ENCODE assay signal across 7 mouse cellular contexts in genomic region chr13:119691958-119692357, GRCm38 (mm10). TPM values are rescaled to one million over a fixed set of nuclear protein-coding genes. Genes with fewer than 3 reads are reported as not detected.
DNase-seq lines count a peak whose midpoint lies in the region; ATAC-seq and TF ChIP-seq lines count a peak whose summit lies in the region.
"Not testable (repeated sequence)": the region's sequence is repeated elsewhere in the genome, so short reads cannot be mapped to it uniquely, and the experiment has no call there.

No protein-coding gene starts in this region.

- H3K4me2 ChIP-seq in embryonic facial prominence, embryonic 12.5 days (replicated peaks) = peak overlapping the region; percentile 69
- peak overlapping the region; percentile 79 for H3K4me2 ChIP-seq in forebrain, embryonic 16.5 days (ENCODE audit: low read length)
- peak overlapping the region; percentile 71 for H3K4me2 ChIP-seq in hindbrain, embryonic 11.5 days (replicated peaks; ENCODE audit: low read depth, low read length)
- H3K4me2 ChIP-seq in kidney, embryonic 14.5 days (replicated peaks; ENCODE audit: low read depth, low read length) = peak overlapping the region; percentile 75
- peak overlapping the region; percentile 91 for H3K4me2 ChIP-seq in neural tube, embryonic 13.5 days

- peak overlapping the region; percentile 93; the same call in 1 of the 2 replicates for H3K9ac ChIP-seq in embryonic facial prominence, embryonic 12.5 days
- peak overlapping the region; percentile 99; the same call in 1 of the 2 replicates for H3K9ac ChIP-seq in forebrain, embryonic 16.5 days (replicated peaks; ENCODE audit: low read depth, low read length)
- not testable (repeated sequence) for H3K9ac ChIP-seq in hindbrain, embryonic 11.5 days (ENCODE audit: low read depth, low read length); liver, adult 2 months (ENCODE audit: low read depth, low read length)
- peak overlapping the region; percentile 75; the same call in 1 of the 2 replicates for H3K9ac ChIP-seq in kidney, embryonic 14.5 days (ENCODE audit: low read depth, low read length)
- peak overlapping the region; percentile 98; the same call in 1 of the 2 replicates for H3K9ac ChIP-seq in neural tube, embryonic 13.5 days

- peak overlapping the region; percentile 93 for H3K4me3 ChIP-seq in embryonic facial prominence, embryonic 12.5 days
- peak overlapping the region; percentile 100 for H3K4me3 ChIP-seq in forebrain, embryonic 16.5 days (replicated peaks; ENCODE audit: low read length)
- peak overlapping the region; percentile 93 for H3K4me3 ChIP-seq in hindbrain, embryonic 11.5 days (ENCODE audit: low read depth, low read length)
- peak overlapping the region; percentile 79 for H3K4me3 ChIP-seq in kidney, embryonic 14.5 days (ENCODE audit: low read length)
- peak overlapping the region; percentile 89; the same call in 1 of the 2 replicates for H3K4me3 ChIP-seq in liver, adult 2 months (ENCODE audit: insufficient read depth, low read depth, low read length)
- H3K4me3 ChIP-seq in megakaryocyte, embryonic 14.5 days (replicated peaks) = peak overlapping the region; percentile 99
- peak overlapping the region; percentile 96 for H3K4me3 ChIP-seq in neural tube, embryonic 13.5 days

- not testable (repeated sequence) for DNase-seq in hindbrain, embryonic 11.5 days (ENCODE audit: low spot score); liver, adult 2 months (ENCODE audit: extremely low read depth, low read depth, low spot score)

- 72% methylated on average over 3 of the region's 3 CpGs for WGBS in embryonic facial prominence, embryonic 12.5 days
- 47% methylated on average over 3 of the region's 3 CpGs for WGBS in forebrain, embryonic 16.5 days
- WGBS in hindbrain, embryonic 11.5 days = 75% methylated on average over 3 of the region's 3 CpGs
- WGBS in kidney, embryonic 14.5 days = 67% methylated on average over 3 of the region's 3 CpGs
- WGBS in liver, adult 2 months = 46% methylated on average over 3 of the region's 3 CpGs
- 68% methylated on average over 3 of the region's 3 CpGs for WGBS in neural tube, embryonic 13.5 days

- H3K79me2 ChIP-seq in liver, adult 2 months (ENCODE audit: control insufficient read depth, insufficient read depth, low read length) = peaks cover 19% of the 10 kb centered on the region; the same call in 1 of the 2 replicates

- not testable (repeated sequence) for TF ChIP-seq CTCF in liver, adult 2 months (IDR thresholded peaks at IDR 0.05; ENCODE audit: low read depth, low read length)

- H3K36me3 ChIP-seq in embryonic facial prominence, embryonic 12.5 days; forebrain, embryonic 16.5 days (ENCODE audit: control insufficient read depth, insufficient read depth); hindbrain, embryonic 11.5 days (ENCODE audit: control insufficient read depth, insufficient read depth, low read length); kidney, embryonic 14.5 days (ENCODE audit: control insufficient read depth, insufficient read depth, low read length); liver, adult 2 months (ENCODE audit: control insufficient read depth, insufficient read depth, low read length); neural tube, embryonic 13.5 days: not testable (repeated sequence)
- peaks cover 43% of the 10 kb centered on the region for H3K36me3 ChIP-seq in megakaryocyte, embryonic 14.5 days (replicated peaks; ENCODE audit: low read length)

- TF ChIP-seq POLR2A in liver, adult 2 months (IDR thresholded peaks at IDR 0.05; ENCODE audit: extremely low read depth, insufficient read depth, low read length) = not testable (repeated sequence)

- not testable (repeated sequence) for H3K27me3 ChIP-seq in embryonic facial prominence, embryonic 12.5 days; forebrain, embryonic 16.5 days (replicated peaks; ENCODE audit: control insufficient read depth, insufficient read depth, low read length); hindbrain, embryonic 11.5 days (ENCODE audit: control insufficient read depth, insufficient read depth, low read length); kidney, embryonic 14.5 days (ENCODE audit: control insufficient read depth, insufficient read depth, low read length); liver, adult 2 months (ENCODE audit: control insufficient read depth, insufficient read depth, low read length); megakaryocyte, embryonic 14.5 days (replicated peaks); neural tube, embryonic 13.5 days

- H3K4me1 ChIP-seq in embryonic facial prominence, embryonic 12.5 days = peaks cover 32% of the 10 kb centered on the region
- peaks cover 48% of the 10 kb centered on the region for H3K4me1 ChIP-seq in forebrain, embryonic 16.5 days (replicated peaks; ENCODE audit: control insufficient read depth, insufficient read depth, low read length)
- H3K4me1 ChIP-seq in hindbrain, embryonic 11.5 days (replicated peaks; ENCODE audit: control insufficient read depth, insufficient read depth, low read length); kidney, embryonic 14.5 days (ENCODE audit: control insufficient read depth, insufficient read depth, low read length): not testable (repeated sequence)
- H3K4me1 ChIP-seq in liver, adult 2 months (ENCODE audit: control insufficient read depth, insufficient read depth, low read length) = peaks cover 19% of the 10 kb centered on the region
- peaks cover 66% of the 10 kb centered on the region for H3K4me1 ChIP-seq in megakaryocyte, embryonic 14.5 days
- H3K4me1 ChIP-seq in neural tube, embryonic 13.5 days (replicated peaks) = peaks cover 70% of the 10 kb centered on the region

- H3K27ac ChIP-seq in embryonic facial prominence, embryonic 12.5 days; forebrain, embryonic 16.5 days (ENCODE audit: low read length); hindbrain, embryonic 11.5 days (ENCODE audit: low read depth, low read length); kidney, embryonic 14.5 days (ENCODE audit: low read depth, low read length); liver, adult 2 months (replicated peaks; ENCODE audit: insufficient read depth, low read depth, low read length); neural tube, embryonic 13.5 days (replicated peaks): not testable (repeated sequence)

- not testable (repeated sequence) for ATAC-seq in embryonic facial prominence, embryonic 12.5 days (ENCODE audit: insufficient number of reproducible peaks, insufficient read depth, low FRiP score, low TSS enrichment); forebrain, embryonic 16.5 days; hindbrain, embryonic 11.5 days (ENCODE audit: low FRiP score); kidney, embryonic 14.5 days (ENCODE audit: low FRiP score, low TSS enrichment); neural tube, embryonic 13.5 days (ENCODE audit: low read depth)

- not testable (repeated sequence) for H3K9me3 ChIP-seq in embryonic facial prominence, embryonic 12.5 days; forebrain, embryonic 16.5 days (ENCODE audit: control insufficient read depth, low read length); hindbrain, embryonic 11.5 days (ENCODE audit: control insufficient read depth, low read length); kidney, embryonic 14.5 days (ENCODE audit: control insufficient read depth, low read length); megakaryocyte, embryonic 14.5 days; neural tube, embryonic 13.5 days

RNA-seq across cellular contexts. Expression of gene Hmgcs1, which starts 1.8 kb away (rescaled TPM):
- 197 and 223 TPM in 2 replicates for polyA plus RNA-seq in embryonic facial prominence, embryonic 12.5 days (2016; fragmentation: Nextera tagmentation; extraction: Ambion mirVana)
- 461 and 470 TPM in 2 replicates for polyA plus RNA-seq in forebrain, embryonic 16.5 days (2015; fragmentation: Nextera tagmentation; extraction: Ambion mirVana)
- 493 and 527 TPM in 2 replicates for polyA plus RNA-seq in hindbrain, embryonic 11.5 days (2014; fragmentation: Nextera tagmentation; extraction: Ambion mirVana)
- polyA plus RNA-seq in kidney, embryonic 14.5 days (2014; fragmentation: Nextera tagmentation; extraction: Ambion mirVana) = 85.4 and 161 TPM in 2 replicates
- 350 and 447 TPM in 2 replicates for total RNA-seq in liver, adult 2 months (2014; rRNA removed)
- polyA plus RNA-seq in liver, adult 2 months (2012; rRNA removed) = 99.8 and 112 TPM in 2 replicates
- polyA plus RNA-seq in megakaryocyte, embryonic 14.5 days (2012; ENCODE audit: insufficient read depth, low replicate concordance) = 5.2 and 20.7 TPM in 2 replicates
- polyA plus RNA-seq in neural tube, embryonic 13.5 days (2015; fragmentation: Nextera tagmentation; extraction: Ambion mirVana) = 381 and 414 TPM in 2 replicates
